Mouse (Mus musculus): ENCODE results near the gene Rnase1. TPM values are rescaled to one million over a fixed set of nuclear protein-coding genes. Genes with fewer than 3 reads are reported as not detected.
"Not testable (repeated sequence)": the region's sequence is repeated elsewhere in the genome, so short reads cannot be mapped to it uniquely, and the experiment has no call there.

Rnase1 gene
- polyA plus RNA-seq, 1 experiment from 2014 or later = 0.24 TPM

- not testable (repeated sequence) for H3K27me3 ChIP-seq (ENCODE audit: control insufficient read depth, insufficient read depth, low read length); H3K4me2 ChIP-seq (ENCODE audit: low read depth); H3K36me3 ChIP-seq (ENCODE audit: control insufficient read depth, insufficient read depth, low read length); H3K27ac ChIP-seq (ENCODE audit: low read depth, low read length); ATAC-seq (ENCODE audit: insufficient read depth, low FRiP score, low TSS enrichment); H3K9ac ChIP-seq (ENCODE audit: low read length); H3K4me3 ChIP-seq (ENCODE audit: low read depth, low read length); H3K4me1 ChIP-seq (ENCODE audit: control insufficient read depth, insufficient read depth, low read length); H3K9me3 ChIP-seq (ENCODE audit: control insufficient read depth, low read length); DNase-seq (ENCODE audit: low spot score)
- WGBS = 92% methylated on average over 3 of the region's 3 CpGs
Observed at GRCm38 (mm10) chr14:51161976-51162375, 15.4 kb upstream of the Rnase1 start, which contains the start of gene Rnase2b. Gene Rnase2b (plus strand): TSS chr14:51162260.

GRCm38 (mm10) chr14:51157072-51157471, 10.5 kb upstream of the Rnase1 start:
- no peak overlapping the region for H3K27ac ChIP-seq (ENCODE audit: low read depth, low read length)
- H3K9ac ChIP-seq (ENCODE audit: low read length) = no peak overlapping the region
- H3K4me1 ChIP-seq (ENCODE audit: control insufficient read depth, insufficient read depth, low read length) = no peaks in the 10 kb centered on the region
- no peaks in the 10 kb centered on the region for H3K36me3 ChIP-seq (ENCODE audit: control insufficient read depth, insufficient read depth, low read length)
- no peaks in the 10 kb centered on the region for H3K9me3 ChIP-seq (ENCODE audit: control insufficient read depth, low read length)
- no peak overlapping the region for H3K4me3 ChIP-seq (ENCODE audit: low read depth, low read length)
- no peak for DNase-seq (ENCODE audit: low spot score)
- ATAC-seq (ENCODE audit: insufficient read depth, low FRiP score, low TSS enrichment) = no peak
- no peak overlapping the region for H3K4me2 ChIP-seq (ENCODE audit: low read depth)
- 93% methylated on average over 1 of the region's 1 CpGs for WGBS
- no peaks in the 10 kb centered on the region for H3K27me3 ChIP-seq (ENCODE audit: control insufficient read depth, insufficient read depth, low read length)

- H3K9ac ChIP-seq (ENCODE audit: low read length) = no peak overlapping the region
- DNase-seq (ENCODE audit: low spot score) (no peak), ATAC-seq (ENCODE audit: insufficient read depth, low FRiP score, low TSS enrichment) (no peak)
- H3K9me3 ChIP-seq (ENCODE audit: control insufficient read depth, low read length) = no peaks in the 10 kb centered on the region
- no peaks in the 10 kb centered on the region for H3K4me1 ChIP-seq (ENCODE audit: control insufficient read depth, insufficient read depth, low read length)
- no peaks in the 10 kb centered on the region for H3K36me3 ChIP-seq (ENCODE audit: control insufficient read depth, insufficient read depth, low read length)
- no peak overlapping the region for H3K4me3 ChIP-seq (ENCODE audit: low read depth, low read length)
- 39% methylated on average over 4 of the region's 4 CpGs for WGBS
- no peak overlapping the region for H3K27ac ChIP-seq (ENCODE audit: low read depth, low read length)
- no peaks in the 10 kb centered on the region for H3K27me3 ChIP-seq (ENCODE audit: control insufficient read depth, insufficient read depth, low read length)
- no peak overlapping the region for H3K4me2 ChIP-seq (ENCODE audit: low read depth)
Observed at GRCm38 (mm10) chr14:51156736-51157068, 10.1 kb upstream of the Rnase1 start.

- Histone ChIP-seq H3K4me1 (ENCODE audit: control insufficient read depth, insufficient read depth, low read length) (no peaks in the 10 kb centered on the region), H3K36me3 (ENCODE audit: control insufficient read depth, insufficient read depth, low read length) (no peaks in the 10 kb centered on the region), H3K9ac (ENCODE audit: low read length) (no peak overlapping the region), H3K27me3 (ENCODE audit: control insufficient read depth, insufficient read depth, low read length) (no peaks in the 10 kb centered on the region), H3K4me3 (ENCODE audit: low read depth, low read length) (no peak overlapping the region), H3K9me3 (ENCODE audit: control insufficient read depth, low read length) (no peaks in the 10 kb centered on the region), H3K27ac (ENCODE audit: low read depth, low read length) (no peak overlapping the region), H3K4me2 (ENCODE audit: low read depth) (no peak overlapping the region)
- WGBS = 81% methylated on average over 5 of the region's 5 CpGs
- DNase-seq (ENCODE audit: low spot score) (no peak), ATAC-seq (ENCODE audit: insufficient read depth, low FRiP score, low TSS enrichment) (no peak)
Observed at GRCm38 (mm10) chr14:51156056-51156735, 9.6 kb upstream of the Rnase1 start.

- 82% methylated on average over 5 of the region's 5 CpGs for WGBS
- H3K4me1 ChIP-seq (ENCODE audit: control insufficient read depth, insufficient read depth, low read length) = no peaks in the 10 kb centered on the region
- no peak overlapping the region for H3K4me2 ChIP-seq (ENCODE audit: low read depth)
- ATAC-seq (ENCODE audit: insufficient read depth, low FRiP score, low TSS enrichment) (no peak), DNase-seq (ENCODE audit: low spot score) (no peak)
- no peaks in the 10 kb centered on the region for H3K36me3 ChIP-seq (ENCODE audit: control insufficient read depth, insufficient read depth, low read length)
- no peak overlapping the region for H3K4me3 ChIP-seq (ENCODE audit: low read depth, low read length)
- H3K9me3 ChIP-seq (ENCODE audit: control insufficient read depth, low read length) = no peaks in the 10 kb centered on the region
- no peaks in the 10 kb centered on the region for H3K27me3 ChIP-seq (ENCODE audit: control insufficient read depth, insufficient read depth, low read length)
- H3K9ac ChIP-seq (ENCODE audit: low read length) = no peak overlapping the region
- no peak overlapping the region for H3K27ac ChIP-seq (ENCODE audit: low read depth, low read length)
Observed at GRCm38 (mm10) chr14:51152249-51152870, 5.8 kb upstream of the Rnase1 start.

DNA sequence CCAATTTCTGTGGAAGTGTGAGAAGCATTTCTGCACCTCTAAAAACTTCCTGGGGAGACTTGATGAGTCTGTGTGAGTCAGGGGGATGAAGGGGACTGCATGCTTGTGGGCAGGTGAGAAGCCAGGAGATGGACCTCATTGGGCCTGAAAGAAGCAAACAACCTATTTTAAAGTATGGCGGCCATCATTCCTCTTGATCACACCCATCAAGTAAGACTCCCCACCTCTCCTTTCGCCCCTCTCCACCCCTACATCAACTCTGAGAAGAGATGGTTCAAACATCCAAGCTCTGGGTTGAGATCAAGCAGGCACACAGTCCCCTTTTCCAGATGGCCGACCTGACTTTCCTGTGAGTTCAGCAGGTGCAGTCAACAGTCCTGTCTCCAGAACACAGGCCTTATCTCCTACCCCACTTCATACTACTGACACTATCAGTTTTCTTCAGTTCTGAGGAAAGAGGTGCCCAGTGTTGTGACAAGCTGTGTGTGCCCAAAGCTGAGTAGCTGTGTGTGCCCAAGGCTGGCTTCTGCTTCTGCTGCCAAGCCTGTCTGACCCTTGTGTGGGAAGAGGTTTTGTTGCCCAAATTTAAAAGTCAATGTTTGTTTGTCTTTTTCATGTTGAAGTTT, 3.7 kb upstream of the Rnase1 start:
- Histone ChIP-seq H3K27ac (ENCODE audit: low read depth, low read length) (no peak overlapping the region), H3K36me3 (ENCODE audit: control insufficient read depth, insufficient read depth, low read length) (no peaks in the 10 kb centered on the region), H3K4me1 (ENCODE audit: control insufficient read depth, insufficient read depth, low read length) (peaks cover 5% of the 10 kb centered on the region; the same call in 1 of the 2 replicates), H3K4me2 (ENCODE audit: low read depth) (no peak overlapping the region), H3K4me3 (ENCODE audit: low read depth, low read length) (no peak overlapping the region), H3K9me3 (ENCODE audit: control insufficient read depth, low read length) (no peaks in the 10 kb centered on the region), H3K9ac (ENCODE audit: low read length) (no peak overlapping the region), H3K27me3 (ENCODE audit: control insufficient read depth, insufficient read depth, low read length) (no peaks in the 10 kb centered on the region)
- WGBS = 89% methylated on average over 3 of the region's 3 CpGs
- no peak for ATAC-seq (ENCODE audit: insufficient read depth, low FRiP score, low TSS enrichment)
- DNase-seq (ENCODE audit: low spot score) = no peak

DNA sequence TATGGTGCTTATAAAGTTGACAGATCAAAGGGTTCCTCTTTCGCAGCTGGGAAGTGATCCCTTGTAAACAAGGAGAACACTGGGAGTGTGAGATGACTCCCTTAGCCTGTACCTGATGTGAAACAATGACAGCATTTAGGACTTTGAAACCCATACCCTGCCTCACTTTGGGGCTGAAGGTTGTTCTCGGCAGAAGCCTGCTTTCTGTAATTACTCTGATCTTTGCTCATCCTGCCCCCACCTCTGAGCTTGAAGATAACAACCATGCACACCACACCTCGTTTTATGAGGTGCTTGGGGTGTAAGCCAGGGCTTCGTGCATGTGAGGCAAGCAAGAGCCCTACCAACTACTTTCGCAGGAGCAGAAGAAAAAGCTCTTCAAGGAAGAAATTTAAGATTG, 2.6 kb upstream of the Rnase1 start:
- Histone ChIP-seq H3K27me3 (ENCODE audit: control insufficient read depth, insufficient read depth, low read length) (no peaks in the 10 kb centered on the region), H3K27ac (ENCODE audit: low read depth, low read length) (no peak overlapping the region), H3K9me3 (ENCODE audit: control insufficient read depth, low read length) (no peaks in the 10 kb centered on the region), H3K4me2 (ENCODE audit: low read depth) (no peak overlapping the region), H3K4me1 (ENCODE audit: control insufficient read depth, insufficient read depth, low read length) (peaks cover 5% of the 10 kb centered on the region; the same call in 1 of the 2 replicates), H3K9ac (ENCODE audit: low read length) (no peak overlapping the region), H3K4me3 (ENCODE audit: low read depth, low read length) (no peak overlapping the region), H3K36me3 (ENCODE audit: control insufficient read depth, insufficient read depth, low read length) (no peaks in the 10 kb centered on the region)
- 51% methylated on average over 5 of the region's 5 CpGs for WGBS
- ATAC-seq (ENCODE audit: insufficient read depth, low FRiP score, low TSS enrichment) = no peak
- no peak for DNase-seq (ENCODE audit: low spot score)

- WGBS = 71% methylated on average over 3 of the region's 3 CpGs
- H3K9ac ChIP-seq (ENCODE audit: low read length) = no peak overlapping the region
- no peak overlapping the region for H3K4me2 ChIP-seq (ENCODE audit: low read depth)
- no peak for ATAC-seq (ENCODE audit: insufficient read depth, low FRiP score, low TSS enrichment)
- H3K9me3 ChIP-seq (ENCODE audit: control insufficient read depth, low read length) = no peaks in the 10 kb centered on the region
- no peak overlapping the region for H3K27ac ChIP-seq (ENCODE audit: low read depth, low read length)
- no peak for DNase-seq (ENCODE audit: low spot score)
- H3K27me3 ChIP-seq (ENCODE audit: control insufficient read depth, insufficient read depth, low read length) = no peaks in the 10 kb centered on the region
- H3K4me1 ChIP-seq (ENCODE audit: control insufficient read depth, insufficient read depth, low read length) = peaks cover 5% of the 10 kb centered on the region; the same call in 1 of the 2 replicates
- no peaks in the 10 kb centered on the region for H3K36me3 ChIP-seq (ENCODE audit: control insufficient read depth, insufficient read depth, low read length)
- H3K4me3 ChIP-seq (ENCODE audit: low read depth, low read length) = no peak overlapping the region
Observed at GRCm38 (mm10) chr14:51148006-51148405, 1.4 kb upstream of the Rnase1 start.

- no peak overlapping the region for H3K4me3 ChIP-seq (ENCODE audit: low read depth, low read length)
Observed at GRCm38 (mm10) chr14:51145521-51145920, 1.1 kb downstream of the Rnase1 start.

More at GRCm38 (mm10) chr14:51145521-51145920, 1.1 kb downstream of the Rnase1 start:
- Histone ChIP-seq H3K9ac (ENCODE audit: low read length) (no peak overlapping the region), H3K36me3 (ENCODE audit: control insufficient read depth, insufficient read depth, low read length) (no peaks in the 10 kb centered on the region), H3K4me1 (ENCODE audit: control insufficient read depth, insufficient read depth, low read length) (peaks cover 5% of the 10 kb centered on the region; the same call in 1 of the 2 replicates), H3K9me3 (ENCODE audit: control insufficient read depth, low read length) (no peaks in the 10 kb centered on the region), H3K27ac (ENCODE audit: low read depth, low read length) (no peak overlapping the region), H3K27me3 (ENCODE audit: control insufficient read depth, insufficient read depth, low read length) (no peaks in the 10 kb centered on the region), H3K4me2 (ENCODE audit: low read depth) (no peak overlapping the region)
- DNase-seq (ENCODE audit: low spot score) (no peak), ATAC-seq (ENCODE audit: insufficient read depth, low FRiP score, low TSS enrichment) (no peak)
- WGBS = 84% methylated on average over 6 of the region's 6 CpGs

All from neural tube, embryonic 11.5 days (tissue).